Mouse (Mus musculus) midbrain, embryonic 10.5 days (tissue): Measurements from ENCODE around the gene Vmn1r22. TPM values are rescaled to one million over a fixed set of nuclear protein-coding genes. Genes with fewer than 3 reads are reported as not detected.
"Not testable (repeated sequence)": the region's sequence is repeated elsewhere in the genome, so short reads cannot be mapped to it uniquely, and the experiment has no call there.

Experiments used
- DNase-seq: peaks from one replicate; pipeline ENCODE4 v3.0.0-alpha.2; 2017; ENCODE audit warnings: low spot score
- H3K27ac ChIP-seq: fragments of 300-500 bp; sonication (generic); replicated peaks from 2 replicates; pipeline ENCODE4 v1.5.1; 2016; ENCODE audit warnings: mild to moderate bottlenecking
- H3K27me3 ChIP-seq: fragments of 300-500 bp; sonication (generic); 2 replicates; pipeline ENCODE4 v1.6.1; 2016; ENCODE audit warnings: low read depth, mild to moderate bottlenecking; ENCODE audit not compliant: poor library complexity, severe bottlenecking
- H3K36me3 ChIP-seq: fragments of 300-500 bp; sonication (generic); 2 replicates; pipeline ENCODE4 v1.6.1; 2016; ENCODE audit warnings: mild to moderate bottlenecking, moderate library complexity
- H3K4me1 ChIP-seq: fragments of 300-500 bp; sonication (generic); 2 replicates; pipeline ENCODE4 v1.6.1; 2016
- H3K4me3 ChIP-seq: fragments of 300-500 bp; sonication (generic); 2 replicates; pipeline ENCODE4 v1.5.1; 2016; ENCODE audit warnings: mild to moderate bottlenecking, moderate library complexity
- H3K9me3 ChIP-seq: fragments of 300-500 bp; sonication (generic); replicated peaks from 2 replicates; pipeline ENCODE4 v1.6.1; 2016; ENCODE audit warnings: mild to moderate bottlenecking
- WGBS: fragments of 180-500 bp; shearing (Covaris S2); methylation state at CpG from one replicate; pipeline ENCODE4 v1.1.7; 2016; 5-methylcytosine and 5-hydroxymethylcytosine counted together
- polyA plus RNA-seq: library from polyadenylated mRNA; unstranded; fragments of >200 nt; fragmentation: Nextera tagmentation; extraction: Ambion mirVana; gene quantifications from 2 replicates; pipeline ENCODE4 v1.2.1, GENCODE M21; 2016

Gene Vmn1r22
- not detected in 2 replicates for polyA plus RNA-seq

DNA sequence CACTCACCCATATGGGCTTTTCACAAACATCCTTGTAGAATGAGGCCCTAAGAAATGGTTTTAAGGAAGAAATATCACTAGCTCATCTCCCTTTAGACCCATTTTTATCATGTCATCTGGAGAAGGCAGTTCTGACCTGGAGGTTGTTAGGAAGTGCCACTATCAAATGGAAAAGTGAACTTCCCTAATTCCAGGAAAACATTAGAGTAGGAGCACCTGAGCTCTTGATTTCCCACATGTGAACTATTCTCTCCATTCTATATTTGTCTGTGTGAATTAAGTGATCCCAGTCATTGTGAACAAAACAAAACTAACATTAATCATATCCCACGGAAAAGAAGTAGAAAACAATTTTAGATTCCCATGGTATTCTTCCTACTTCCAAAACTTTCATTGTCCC lies at the start of gene Vmn1r22:
Gene Vmn1r22, minus strand, starts transcription at position 101 of the 400 bp plus-strand sequence.
- Histone ChIP-seq H3K36me3 (no peaks in the 10 kb centered on the region), H3K4me3 (no peak within 1 kb of the TSS), H3K27ac (no peak within 1 kb of the TSS), H3K4me1 (no peaks in the 10 kb centered on the region), H3K27me3 (no peaks in the 10 kb centered on the region), H3K9me3 (no peaks in the 10 kb centered on the region)
- 80% methylated on average over 1 of the region's 1 CpGs for WGBS
- DNase-seq, result no peak

DNA sequence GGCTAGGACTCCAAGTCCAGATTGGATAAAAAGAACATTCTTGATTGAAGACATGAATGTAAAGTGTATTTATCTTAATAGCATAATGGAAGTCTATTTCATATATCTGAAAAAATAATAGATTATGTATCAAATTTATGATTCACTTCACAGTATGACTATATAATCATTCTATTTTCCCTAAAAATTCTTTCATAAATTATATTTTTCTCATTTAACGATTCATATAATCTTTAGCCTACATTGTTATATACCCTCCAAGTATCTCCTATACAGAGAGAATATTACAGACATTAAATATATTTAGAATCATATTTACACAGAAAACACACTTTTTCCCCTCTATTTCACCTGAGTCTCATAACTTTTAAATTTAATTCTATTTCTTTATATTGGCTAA lies 18.9 kb upstream of the Vmn1r22 start, which contains the start of gene Vmn1r23:
Gene Vmn1r23, minus strand, starts transcription at position 101 of the 400 bp plus-strand sequence.
- Histone ChIP-seq H3K4me3 (no peak within 1 kb of the TSS), H3K27ac (no peak within 1 kb of the TSS), H3K4me1 (no peaks in the 10 kb centered on the region), H3K36me3 (no peaks in the 10 kb centered on the region), H3K9me3 (no peaks in the 10 kb centered on the region), H3K27me3 (no peaks in the 10 kb centered on the region)
- 87% methylated on average over 1 of the region's 1 CpGs for WGBS
- no peak for DNase-seq

DNA sequence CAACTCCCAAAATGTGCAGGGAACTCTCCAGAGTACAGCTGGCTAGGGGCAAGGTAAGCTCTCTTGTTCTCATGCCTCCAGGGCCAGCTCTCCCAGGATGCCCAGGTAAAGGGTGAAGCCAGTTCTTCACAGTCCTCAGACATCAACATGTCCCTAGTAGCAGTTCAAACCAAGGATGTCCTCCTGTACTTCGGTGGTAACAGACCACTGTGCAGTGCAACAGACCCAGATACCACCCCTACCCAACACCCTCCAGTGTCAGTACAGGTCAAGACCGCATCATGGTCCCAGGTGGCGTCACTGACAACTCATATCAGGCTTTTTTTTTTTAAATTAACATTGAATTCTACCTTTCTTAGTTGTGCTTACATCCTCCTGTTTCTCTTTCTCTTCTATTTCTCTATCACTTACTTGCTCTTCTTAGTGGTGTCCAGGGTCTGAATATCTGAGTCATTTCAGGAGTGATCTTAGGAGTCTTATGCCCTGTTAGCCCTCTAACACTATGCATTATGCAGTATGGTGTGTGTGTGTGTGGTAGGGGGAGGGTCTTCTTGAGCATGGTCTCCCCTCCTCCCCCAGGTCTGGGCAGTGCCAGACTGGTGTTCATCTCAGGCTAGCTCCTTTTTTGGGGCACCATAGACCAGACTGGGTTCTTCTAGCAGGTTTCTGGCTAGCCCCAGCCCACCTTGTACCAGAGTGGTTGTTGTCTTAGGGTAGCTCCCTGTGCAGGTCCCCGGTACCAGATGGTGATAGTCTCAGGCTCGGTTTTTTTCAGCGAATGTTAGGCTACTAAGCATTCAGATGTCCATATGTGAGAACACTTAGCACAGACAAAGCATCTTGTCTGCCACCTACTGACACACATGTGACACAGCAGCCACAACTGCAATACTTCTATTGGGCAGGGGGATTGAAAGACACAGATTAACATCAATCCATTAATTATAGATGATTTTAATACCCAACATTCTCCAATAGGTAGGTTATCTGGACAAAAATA lies 48.5 kb downstream of the Vmn1r22 start:
- DNase-seq, result peak; percentile 31
- H3K27me3 ChIP-seq, result no peaks in the 10 kb centered on the region
- no peak overlapping the region for H3K4me3 ChIP-seq
- no peaks in the 10 kb centered on the region for H3K9me3 ChIP-seq
- H3K4me1 ChIP-seq, result no peaks in the 10 kb centered on the region
- H3K36me3 ChIP-seq, result no peaks in the 10 kb centered on the region
- 61% methylated on average over 6 of the region's 6 CpGs for whole genome bisulfite sequencing
- no peak overlapping the region for H3K27ac ChIP-seq

DNA sequence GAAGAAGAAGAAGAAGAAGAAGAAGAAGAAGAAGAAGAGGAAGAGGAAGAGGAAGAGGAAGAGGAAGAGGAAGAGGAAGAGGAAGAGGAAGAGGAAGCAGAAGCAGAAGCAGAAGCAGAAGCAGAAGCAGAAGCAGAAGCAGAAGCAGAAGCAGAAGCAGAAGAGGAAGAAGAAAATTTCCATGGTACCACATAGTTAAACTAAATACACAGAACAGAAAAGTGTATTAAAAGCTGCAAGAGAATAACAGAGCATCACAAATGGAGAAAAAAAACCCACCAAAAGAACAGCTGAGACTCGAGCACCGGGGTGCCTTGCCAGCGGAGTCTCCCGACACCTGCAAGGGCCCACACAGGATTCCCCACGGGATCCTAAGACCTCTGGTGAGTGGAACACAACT lies 56.7 kb downstream of the Vmn1r22 start:
- H3K27me3 ChIP-seq, H3K27ac ChIP-seq, H3K4me3 ChIP-seq, DNase-seq, H3K4me1 ChIP-seq, H3K36me3 ChIP-seq, H3K9me3 ChIP-seq: not testable (repeated sequence)
- WGBS, result 89% methylated on average over 5 of the region's 5 CpGs

DNA sequence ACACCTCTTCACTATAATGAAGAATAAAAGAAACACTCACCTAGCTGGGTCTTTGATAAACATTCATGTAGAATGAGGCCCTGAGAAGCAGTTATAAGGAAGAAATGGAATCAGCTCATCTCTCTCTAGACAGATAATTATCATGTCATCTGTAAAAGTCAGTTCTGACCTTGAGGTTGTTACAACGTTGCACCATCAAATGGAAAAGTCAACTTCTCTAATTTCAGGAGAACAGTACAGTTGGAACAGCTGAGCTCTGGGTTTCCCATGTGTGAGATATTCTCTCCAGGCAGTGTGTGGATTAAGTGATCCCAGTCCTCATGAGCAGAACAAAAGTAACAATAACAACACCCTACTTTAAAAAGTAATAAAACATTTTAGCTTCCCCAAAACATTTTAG lies 57.5 kb downstream of the Vmn1r22 start, which contains the start of gene Vmn1r21:
Gene Vmn1r21, minus strand, starts transcription at position 58 of the 400 bp plus-strand sequence.
- no peaks in the 10 kb centered on the region for H3K4me1 ChIP-seq
- 82% methylated on average over 1 of the region's 1 CpGs for WGBS
- H3K27ac ChIP-seq, result no peak within 1 kb of the TSS
- H3K27me3 ChIP-seq, result no peaks in the 10 kb centered on the region
- no peaks in the 10 kb centered on the region for H3K9me3 ChIP-seq
- H3K4me3 ChIP-seq, result no peak within 1 kb of the TSS
- no peak for DNase-seq
- H3K36me3 ChIP-seq, result no peaks in the 10 kb centered on the region

Other genes with a start within 250 kb of the Vmn1r22 start
- gene Pyurf, start 215.9 kb downstream of the Vmn1r22 start, polyA plus RNA-seq, result 17.7 and 18.8 TPM in 2 replicates
- gene Lancl2, start 205.5 kb downstream of the Vmn1r22 start, polyA plus RNA-seq, result 39.3 and 45.7 TPM in 2 replicates
- 61.6 and 72.9 TPM in 2 replicates for gene Vopp1, start 82.9 kb downstream of the Vmn1r22 start, polyA plus RNA-seq
- 0.07 TPM in 1 of 2 replicates, not detected in the other for gene Vmn1r21, start 57.7 kb downstream of the Vmn1r22 start, polyA plus RNA-seq
- gene Vmn1r23, start 18.8 kb upstream of the Vmn1r22 start, polyA plus RNA-seq, result not detected in 2 replicates
- gene Vmn1r24, start 53.5 kb upstream of the Vmn1r22 start, polyA plus RNA-seq, result not detected in 2 replicates
- not detected in 2 replicates for gene Vmn1r25, start 72.8 kb upstream of the Vmn1r22 start, polyA plus RNA-seq
- gene Vmn1r26, start 107.1 kb upstream of the Vmn1r22 start, polyA plus RNA-seq, result not detected in 2 replicates